Mouse (Mus musculus) gastrocnemius, postnatal 36 days (tissue): ENCODE measurements at regions not wholly inside any gene's neighbourhood (a gene's known extent, or its start where the extent isn't known, plus 50 kb on each side); places are given as distances from the start of the nearest gene placed in this dataset.
"Not testable (repeated sequence)": the region's sequence is repeated elsewhere in the genome, so short reads cannot be mapped to it uniquely, and the experiment has no call there.

Experiments
- DNase-seq, 2 experiments: peaks; one replicate each; pipeline ENCODE4 v3.0.0; 2022
- intact Hi-C: fragments of 180-260 bp; cut with DNase I; formaldehyde crosslinking; loops from one replicate; pipeline ENCODE4 v1.15.1; 2025

DNA sequence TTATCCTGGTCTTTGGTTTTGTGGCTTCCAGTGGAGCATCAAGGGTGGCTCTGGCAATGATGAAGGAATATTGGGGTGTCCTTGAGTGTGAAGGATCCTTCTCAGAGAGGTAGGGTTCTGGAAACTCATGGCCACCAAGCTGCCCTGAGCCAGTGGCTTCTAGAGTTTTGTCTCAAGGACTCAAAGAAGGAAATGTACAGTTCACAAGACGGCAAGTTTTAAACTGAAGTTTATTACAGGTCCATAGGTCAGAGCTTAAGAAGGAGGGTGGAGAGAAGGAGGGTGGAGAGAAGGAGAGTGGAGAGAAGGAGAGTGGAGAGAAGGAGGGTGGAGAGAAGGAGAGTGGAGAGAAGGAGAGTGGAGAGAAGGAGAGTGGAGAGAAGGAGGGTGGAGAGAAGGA is 178.0 kb downstream of the Wdr11 start:
- intact Hi-C loops, DNase-seq: not testable (repeated sequence)

DNA sequence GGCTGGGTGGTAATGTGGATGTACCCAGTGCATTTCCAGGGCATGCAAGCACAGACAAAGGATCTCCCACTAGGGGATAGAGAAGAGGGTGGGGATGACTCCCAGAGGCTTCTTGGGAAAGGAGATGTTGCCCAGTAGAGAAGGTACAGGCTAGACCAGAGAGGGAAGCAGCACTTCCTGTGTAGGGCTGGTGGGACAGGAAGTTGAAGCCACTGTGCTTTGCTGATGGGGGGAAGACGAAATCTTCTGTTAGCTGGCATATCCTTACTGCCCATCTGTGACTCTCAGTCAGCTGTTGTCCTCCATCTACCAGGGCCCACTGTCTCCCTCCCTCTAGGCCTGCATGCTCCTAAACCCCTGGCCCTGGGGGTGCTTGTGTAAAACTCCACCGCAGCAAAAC is 180.2 kb downstream of the Wdr11 start:
- no peak for DNase-seq
- intact Hi-C loops: no loop called here

- intact Hi-C loops: no loop called here
- no peak for DNase-seq
These were observed 181.1 kb downstream of the Wdr11 start for GRCm38 (mm10) chr7:129772540-129773331.

DNA sequence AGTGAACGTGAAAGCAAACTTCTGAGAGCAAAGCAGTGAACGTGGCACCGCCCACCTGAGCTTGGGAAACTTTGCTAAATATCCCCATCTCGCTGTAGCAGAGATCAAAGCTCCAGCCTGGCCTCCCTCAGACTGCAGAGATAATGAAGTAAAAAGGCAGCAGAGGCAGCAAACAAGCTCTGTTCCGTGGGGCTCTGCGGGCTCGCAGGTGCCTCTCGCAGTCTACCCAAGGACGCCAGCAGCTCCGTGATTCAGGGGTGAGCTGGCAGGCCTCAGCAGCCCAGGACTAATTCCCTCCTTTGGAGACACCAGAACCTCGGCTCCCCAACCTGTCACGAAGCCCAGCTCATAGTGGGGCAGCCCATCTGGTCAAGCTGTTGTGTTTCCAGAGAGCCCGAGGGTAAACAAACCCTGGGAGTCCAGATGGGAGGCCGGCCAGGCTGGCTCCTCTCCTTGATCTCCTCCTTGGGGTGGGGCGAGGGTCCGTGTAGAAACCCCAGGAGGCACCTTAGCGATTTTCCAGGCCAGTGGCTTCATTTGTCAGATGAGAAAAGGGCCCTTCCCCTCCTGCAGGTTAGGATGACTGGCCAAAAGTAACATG is 182.7 kb downstream of the Wdr11 start:
- intact Hi-C loops: no loop called here
- DNase-seq: no peak

DNA sequence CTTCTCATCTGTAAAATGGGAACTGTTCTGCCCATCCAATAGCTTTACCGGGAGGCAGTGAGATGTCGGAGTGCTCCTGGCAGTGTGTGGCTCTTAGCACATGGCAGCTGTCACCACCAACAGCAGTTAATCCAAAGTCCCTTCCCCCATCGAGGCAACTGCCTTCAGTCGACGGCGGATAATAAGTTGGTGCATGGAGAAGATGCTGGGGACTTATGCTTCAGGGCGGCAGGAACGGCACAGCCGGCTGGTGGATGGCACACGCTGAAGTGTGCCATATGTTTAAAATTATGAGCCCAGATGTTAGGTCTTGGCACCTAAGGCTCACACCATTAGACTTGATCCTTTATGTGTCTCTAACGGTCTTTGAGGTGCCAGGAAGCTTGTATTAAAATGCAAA is 183.5 kb downstream of the Wdr11 start:
- intact Hi-C loops: no loop called here
- no peak for DNase-seq

GRCm38 (mm10) chr7:129778842-129779421 is 187.3 kb downstream of the Wdr11 start:
- DNase-seq: no peak
- intact Hi-C loops: no loop called here

DNA sequence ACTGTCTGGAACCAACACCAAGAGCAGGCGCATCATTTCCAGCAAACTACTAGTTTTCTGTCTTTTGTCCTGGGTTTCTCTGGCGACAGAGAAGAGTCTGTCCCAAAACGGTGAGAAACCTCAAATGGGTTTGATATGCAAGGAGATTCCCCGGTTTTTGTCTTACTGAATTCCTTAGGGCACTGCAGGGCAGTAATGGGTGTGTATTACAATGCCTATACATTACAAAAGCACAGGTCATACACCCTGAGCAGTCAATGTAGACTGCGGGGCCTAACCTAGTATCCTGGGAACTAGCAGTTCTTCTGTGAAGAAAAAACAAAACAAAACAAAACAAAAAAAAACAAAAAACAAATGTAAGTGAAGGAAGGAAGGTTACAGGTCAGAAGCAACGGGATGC is 188.3 kb downstream of the Wdr11 start:
- no peak for DNase-seq
- intact Hi-C loops: no loop called here

- intact Hi-C loops: no loop called here
- no peak for DNase-seq
These were observed 190.1 kb downstream of the Wdr11 start for GRCm38 (mm10) chr7:129781756-129782155.

DNA sequence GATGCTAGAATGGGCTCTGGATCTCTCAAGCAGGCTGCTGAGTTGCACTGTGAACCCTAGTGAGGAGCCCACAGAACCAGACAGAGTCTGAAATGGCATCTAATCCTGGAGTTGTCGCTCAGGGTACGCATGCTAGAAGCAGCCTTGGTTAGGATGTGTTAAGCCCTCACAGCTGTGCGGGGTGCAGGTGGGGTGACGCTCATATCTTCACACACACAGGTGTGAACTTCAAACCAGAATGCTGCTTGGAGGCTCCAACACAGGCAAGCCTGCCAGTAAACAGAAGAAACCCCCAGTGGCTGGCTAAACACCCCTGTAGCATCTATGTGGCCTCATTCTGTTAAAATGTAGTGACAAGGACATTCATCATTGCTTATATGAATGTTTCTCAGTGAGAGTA is 193.3 kb downstream of the Wdr11 start:
- intact Hi-C loops: no loop called here
- no peak for DNase-seq

GRCm38 (mm10) chr7:129787011-129787410 is 195.3 kb downstream of the Wdr11 start:
- intact Hi-C loops: no loop called here
- DNase-seq: no peak

- intact Hi-C loops: no loop called here
- no peak for DNase-seq
These were observed 196.1 kb downstream of the Wdr11 start for GRCm38 (mm10) chr7:129787736-129788135.

GRCm38 (mm10) chr7:129789461-129789860 is 197.8 kb downstream of the Wdr11 start:
- no peak for DNase-seq
- intact Hi-C loops: no loop called here

GRCm38 (mm10) chr7:129790590-129791449 is 199.2 kb downstream of the Wdr11 start:
- peak; percentile 30 to 35 for DNase-seq

DNA sequence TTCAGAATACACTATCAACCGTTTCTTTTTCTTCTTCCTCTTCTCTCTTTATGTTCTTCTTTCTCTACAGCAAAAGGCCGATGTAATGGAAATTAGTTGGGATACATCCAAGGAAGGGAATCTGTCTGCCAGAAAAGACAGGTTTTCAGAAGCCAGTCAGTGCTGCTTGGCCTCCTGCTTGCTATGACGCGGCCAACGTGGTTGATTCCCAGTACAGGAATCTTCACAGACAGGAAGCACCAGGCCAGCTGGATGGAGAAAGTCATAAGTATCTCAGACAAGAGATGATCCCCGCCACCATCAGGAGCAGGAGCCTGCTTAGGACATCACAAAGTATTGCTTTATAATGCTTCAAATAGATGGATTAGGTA is 199.8 kb downstream of the Wdr11 start:
- no peak for DNase-seq
- intact Hi-C loops: no loop called here

More at GRCm38 (mm10) chr7:129790590-129791449, 199.2 kb downstream of the Wdr11 start:
- intact Hi-C loops: no loop called here

GRCm38 (mm10) chr7:129793733-129794132 is 202.1 kb downstream of the Wdr11 start:
- intact Hi-C loops: no loop called here
- DNase-seq: no peak

DNA sequence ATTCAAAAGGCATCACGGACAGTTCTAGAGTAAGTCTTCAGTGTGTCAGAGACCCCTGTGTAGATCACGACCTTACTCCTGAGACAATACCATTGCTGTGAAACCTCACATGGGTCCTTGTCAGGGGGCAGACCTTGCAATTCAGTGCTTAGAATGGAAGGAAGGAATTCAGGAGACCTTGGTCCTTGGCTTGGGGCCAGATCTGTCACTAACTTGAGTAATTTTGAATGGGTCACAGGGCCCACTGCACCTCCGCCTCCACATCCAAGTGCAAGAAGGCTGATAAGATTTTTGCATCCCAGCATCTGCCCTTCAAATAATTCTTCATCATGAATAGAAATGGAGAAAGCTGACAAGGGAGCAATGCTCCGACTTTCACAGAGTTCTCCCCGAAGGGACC is 202.6 kb downstream of the Wdr11 start:
- DNase-seq: no peak
- intact Hi-C loops: no loop called here

- no peak for DNase-seq
- intact Hi-C loops: no loop called here
These were observed 206.9 kb downstream of the Wdr11 start for GRCm38 (mm10) chr7:129798525-129798924.

GRCm38 (mm10) chr7:129800461-129800867 is 208.8 kb downstream of the Wdr11 start:
- intact Hi-C loops: no loop called here

GRCm38 (mm10) chr7:129801431-129801847 is 209.8 kb downstream of the Wdr11 start:
- intact Hi-C loops: no loop called here
- no peak for DNase-seq

More at GRCm38 (mm10) chr7:129800461-129800867, 208.8 kb downstream of the Wdr11 start:
- no peak for DNase-seq

GRCm38 (mm10) chr7:129802168-129802567 is 210.5 kb downstream of the Wdr11 start:
- intact Hi-C loops: no loop called here

GRCm38 (mm10) chr7:129805340-129805739 is 213.7 kb downstream of the Wdr11 start:
- no peak for DNase-seq
- intact Hi-C loops: no loop called here

More at GRCm38 (mm10) chr7:129802168-129802567, 210.5 kb downstream of the Wdr11 start:
- no peak for DNase-seq
